Mouse (Mus musculus) megakaryocyte, embryonic 14.5 days (primary cell): Measurements from ENCODE around the gene Ppp1r27. TPM values are rescaled to one million over a fixed set of nuclear protein-coding genes. Genes with fewer than 3 reads are reported as not detected.
"Not testable (repeated sequence)": the region's sequence is repeated elsewhere in the genome, so short reads cannot be mapped to it uniquely, and the experiment has no call there.

Experiments
- H3K27me3 ChIP-seq: replicated peaks from 2 replicates; pipeline ENCODE3; 2012; ENCODE audit warnings: inconsistent platforms
- H3K36me3 ChIP-seq: replicated peaks from 2 replicates; pipeline ENCODE3; 2012; ENCODE audit warnings: low read length, inconsistent platforms, mixed read lengths
- H3K4me1 ChIP-seq: 2 replicates; pipeline ENCODE4 v1.6.1; 2012; ENCODE audit warnings: inconsistent platforms
- H3K4me3 ChIP-seq: replicated peaks from 2 replicates; pipeline ENCODE3; 2012; ENCODE audit warnings: moderate library complexity, mild to moderate bottlenecking, inconsistent platforms
- H3K9me3 ChIP-seq: 2 replicates; pipeline ENCODE4 v1.6.1; 2012; ENCODE audit warnings: inconsistent platforms
- FLI1 ChIP-seq: IDR thresholded peaks from 2 replicates; pipeline ENCODE4 v1.6.1; 2012; ENCODE audit warnings: low read length, inconsistent platforms, mixed read lengths
- GATA1 ChIP-seq: IDR thresholded peaks from 3 replicates; pipeline ENCODE4 v1.6.1; 2012; ENCODE audit warnings: mixed read lengths, low read length, inconsistent platforms, borderline replicate concordance
- polyA plus RNA-seq: library from polyadenylated mRNA; stranded (reverse); fragments of >175 nt; gene quantifications from 2 replicates; pipeline ENCODE4 v1.2.3, GENCODE M21; 2012; ENCODE audit warnings: low replicate concordance; ENCODE audit not compliant: insufficient read depth

Gene Ppp1r27
- polyA plus RNA-seq = 0.25 TPM in 1 of 2 replicates, not detected in the other

- Histone ChIP-seq H3K4me1 (peaks cover 79% of the 10 kb centered on the region), H3K36me3 (peaks cover 13% of the 10 kb centered on the region), H3K27me3 (no peaks in the 10 kb centered on the region), H3K4me3 (peak within 1 kb of the TSS; percentile 99), H3K9me3 (no peaks in the 10 kb centered on the region)
- TF ChIP-seq GATA1 = no peak
- TF ChIP-seq FLI1 = no peak
Measured at GRCm38 (mm10) chr11:120550810-120551440, at the start of gene Ppp1r27. TSS of gene Ppp1r27 (minus strand) at chr11:120551132.

- H3K9me3 ChIP-seq = no peaks in the 10 kb centered on the region
- H3K36me3 ChIP-seq = peaks cover 66% of the 10 kb centered on the region
- no peak overlapping the region for H3K4me3 ChIP-seq
- H3K4me1 ChIP-seq = peaks cover 54% of the 10 kb centered on the region
- TF ChIP-seq GATA1 (no peak), FLI1 (no peak)
- H3K27me3 ChIP-seq = no peaks in the 10 kb centered on the region
Measured at GRCm38 (mm10) chr11:120600716-120601115, 49.8 kb upstream of the Ppp1r27 start.

- H3K4me1 ChIP-seq = peaks cover 62% of the 10 kb centered on the region
- no peaks in the 10 kb centered on the region for H3K27me3 ChIP-seq
- no peaks in the 10 kb centered on the region for H3K9me3 ChIP-seq
- peaks cover 64% of the 10 kb centered on the region for H3K36me3 ChIP-seq
- H3K4me3 ChIP-seq = peak overlapping the region; percentile 96
- no peak for TF ChIP-seq FLI1
- TF ChIP-seq GATA1 = no peak
Measured at GRCm38 (mm10) chr11:120598990-120599549, 48.1 kb upstream of the Ppp1r27 start.

- Histone ChIP-seq H3K27me3 (no peaks in the 10 kb centered on the region), H3K36me3 (peaks cover 64% of the 10 kb centered on the region), H3K9me3 (no peaks in the 10 kb centered on the region), H3K4me1 (peaks cover 66% of the 10 kb centered on the region), H3K4me3 (peak within 1 kb of the TSS; percentile 96)
- TF ChIP-seq FLI1 (peak; percentile 90; the same call in 1 of the 2 replicates), GATA1 (no peak)
Measured at GRCm38 (mm10) chr11:120598283-120598989, 47.5 kb upstream of the Ppp1r27 start, which contains the start of the genes Alyref and Anapc11. TSS of gene Alyref (minus strand) at chr11:120598365. TSS of gene Anapc11 (plus strand) at chr11:120598421.

- Histone ChIP-seq H3K36me3 (peaks cover 64% of the 10 kb centered on the region), H3K4me3 (peak overlapping the region; percentile 96), H3K27me3 (no peaks in the 10 kb centered on the region), H3K4me1 (peaks cover 66% of the 10 kb centered on the region), H3K9me3 (no peaks in the 10 kb centered on the region)
- no peak for TF ChIP-seq FLI1
- no peak for TF ChIP-seq GATA1
Measured at GRCm38 (mm10) chr11:120597240-120598235, 46.6 kb upstream of the Ppp1r27 start.

GRCm38 (mm10) chr11:120588531-120588930 lies 37.6 kb upstream of the Ppp1r27 start:
- H3K36me3 ChIP-seq = peaks cover 87% of the 10 kb centered on the region
- TF ChIP-seq GATA1 (no peak), FLI1 (no peak)
- no peaks in the 10 kb centered on the region for H3K27me3 ChIP-seq
- H3K4me1 ChIP-seq = peaks cover 19% of the 10 kb centered on the region
- peak overlapping the region; percentile 8 for H3K4me3 ChIP-seq
- no peaks in the 10 kb centered on the region for H3K9me3 ChIP-seq

- TF ChIP-seq FLI1 (no peak), GATA1 (no peak)
- H3K9me3 ChIP-seq = no peaks in the 10 kb centered on the region
- H3K36me3 ChIP-seq = peaks cover 58% of the 10 kb centered on the region
- no peaks in the 10 kb centered on the region for H3K27me3 ChIP-seq
- no peak overlapping the region for H3K4me3 ChIP-seq
- peaks cover 36% of the 10 kb centered on the region for H3K4me1 ChIP-seq
Measured at GRCm38 (mm10) chr11:120583937-120584336, 33.0 kb upstream of the Ppp1r27 start.

- H3K9me3 ChIP-seq, H3K27me3 ChIP-seq, H3K4me3 ChIP-seq: not testable (repeated sequence)
- Histone ChIP-seq H3K4me1 (peaks cover 38% of the 10 kb centered on the region), H3K36me3 (peaks cover 60% of the 10 kb centered on the region)
Measured at GRCm38 (mm10) chr11:120582982-120583293, 32.0 kb upstream of the Ppp1r27 start.

GRCm38 (mm10) chr11:120582268-120582981 lies 31.5 kb upstream of the Ppp1r27 start:
- Histone ChIP-seq H3K36me3 (peaks cover 60% of the 10 kb centered on the region), H3K4me1 (peaks cover 43% of the 10 kb centered on the region), H3K27me3 (no peaks in the 10 kb centered on the region), H3K9me3 (no peaks in the 10 kb centered on the region), H3K4me3 (peak overlapping the region; percentile 98)
- TF ChIP-seq GATA1 (no peak), FLI1 (no peak)
